Mouse (Mus musculus) spleen, adult 12 weeks (tissue): Measurements from ENCODE around the gene Gm9972.

Experiments used
- DNase-seq: peaks from one replicate; pipeline ENCODE4 v3.0.0; 2022; ENCODE audit warnings: low spot score

Gene Gm9972

GRCm38 (mm10) chr11:43035446-43035845 is at the start of gene Gm9972:
Gene Gm9972 (plus strand): TSS chr11:43035746.
- no peak for DNase-seq

GRCm38 (mm10) chr11:42999188-42999587 is 36.4 kb upstream of the Gm9972 start:
- no peak for DNase-seq

GRCm38 (mm10) chr11:43011941-43012340 is 23.6 kb upstream of the Gm9972 start:
- DNase-seq: no peak

- no peak for DNase-seq
Observed at GRCm38 (mm10) chr11:43012980-43013379, 22.6 kb upstream of the Gm9972 start.

- no peak for DNase-seq
Observed at GRCm38 (mm10) chr11:43023109-43023688, 12.3 kb upstream of the Gm9972 start.

GRCm38 (mm10) chr11:43029813-43030212 is 5.7 kb upstream of the Gm9972 start:
- DNase-seq: no peak

GRCm38 (mm10) chr11:43032141-43032540 is 3.4 kb upstream of the Gm9972 start:
- DNase-seq: no peak

GRCm38 (mm10) chr11:43045871-43046548 is 10.5 kb downstream of the Gm9972 start:
- no peak for DNase-seq

GRCm38 (mm10) chr11:43049363-43049762 is 13.8 kb downstream of the Gm9972 start:
- no peak for DNase-seq

- DNase-seq: no peak
Observed at GRCm38 (mm10) chr11:43054972-43055371, 19.4 kb downstream of the Gm9972 start.

- DNase-seq: no peak
Observed at GRCm38 (mm10) chr11:43059437-43059970, 24.0 kb downstream of the Gm9972 start.

- DNase-seq: no peak
Observed at GRCm38 (mm10) chr11:43062286-43062685, 26.7 kb downstream of the Gm9972 start.

- DNase-seq: no peak
Observed at GRCm38 (mm10) chr11:43086309-43087050, 50.9 kb downstream of the Gm9972 start.
